Mouse (Mus musculus) stomach, postnatal 0 days (tissue): Measurements from ENCODE around the gene Igsf21.

Experiments used
- CTCF ChIP-seq: IDR thresholded peaks from 2 replicates; pipeline ENCODE4 v1.5.1; 2016; ENCODE audit warnings: antibody characterized with exemption, low read depth, mild to moderate bottlenecking, moderate library complexity
- EP300 ChIP-seq: optimal IDR thresholded peaks from 2 replicates; pipeline ENCODE3; 2016; ENCODE audit warnings: antibody characterized with exemption

GRCm38 (mm10) chr4:140043953-140044352 lies 202.6 kb downstream of the Igsf21 start:
- no peak for TF ChIP-seq CTCF
- TF ChIP-seq EP300 = no peak
